Mouse (Mus musculus): ENCODE data around the gene Itgb2.

GRCm38 (mm10) chr10:77500636-77501035 is 29.4 kb upstream of the Itgb2 start:
- TF ChIP-seq POLR2A (IDR thresholded peaks at IDR 0.05; ENCODE audit: low read depth, low read length), result no peak
- no peak for TF ChIP-seq CTCF (conservative IDR thresholded peaks at IDR 0.05; ENCODE audit: insufficient read depth, insufficient read length, low read depth, low read length)
